Mouse (Mus musculus): ENCODE measurements around the gene Cdkn2c. TPM values are rescaled to one million over a fixed set of nuclear protein-coding genes. Genes with fewer than 3 reads are reported as not detected.
A peak's percentile ranks its signal among the peaks of the same experiment; 100 is the strongest.
"Not testable (repeated sequence)": the region's sequence is repeated elsewhere in the genome, so short reads cannot be mapped to it uniquely, and the experiment has no call there.

Gene Cdkn2c
- 1.1 and 1.9 TPM in 2 replicates for polyA plus RNA-seq (2011; ENCODE audit: insufficient read depth, insufficient read length, low read depth, missing spikeins)

DNA sequence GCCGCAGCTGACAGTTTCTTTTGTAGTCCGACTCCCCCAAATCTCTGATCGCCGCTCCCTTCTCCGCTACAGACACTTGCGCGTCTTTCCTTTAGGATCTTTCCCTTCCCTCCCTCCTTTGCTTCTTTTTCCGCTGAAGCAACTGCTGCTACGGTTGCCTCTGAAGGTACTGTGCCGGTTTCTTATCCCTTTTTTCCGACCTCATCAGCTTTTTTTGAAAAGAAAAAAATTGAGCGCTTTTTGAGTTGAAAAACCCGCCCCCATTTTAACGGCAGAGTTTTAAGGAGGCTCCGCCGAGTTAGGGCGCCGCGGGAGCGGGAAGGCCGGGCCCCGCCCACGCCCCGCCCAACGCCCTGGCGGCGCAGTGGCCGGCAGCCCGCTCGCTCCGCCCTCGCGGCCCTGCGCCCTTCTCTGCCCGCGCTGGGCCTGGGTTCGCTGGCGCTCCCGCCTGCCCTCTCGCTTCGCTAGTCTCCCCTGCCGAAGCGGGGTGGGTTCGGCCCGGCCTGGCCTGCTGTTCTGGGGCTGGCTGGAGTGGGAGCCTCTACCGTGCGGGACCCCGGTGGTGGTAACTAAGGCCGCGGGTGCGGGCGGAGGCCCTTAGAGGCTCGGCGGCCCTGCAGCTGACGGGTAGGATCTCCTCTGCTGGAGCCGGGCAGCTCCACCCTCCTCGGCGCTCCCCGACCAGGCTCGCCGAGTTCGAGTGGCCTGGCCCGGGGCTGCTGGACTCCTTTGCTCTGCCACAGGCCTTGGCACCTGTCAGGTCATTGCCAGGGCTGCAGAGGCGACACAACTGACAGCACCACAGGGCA is at the start of gene Cdkn2c:
TSS of gene Cdkn2c (minus strand) at position 729 of the 809 bp plus-strand sequence.
- Histone ChIP-seq H3K4me1 (ENCODE audit: control insufficient read depth, insufficient read depth, low read length) (no peaks in the 10 kb centered on the region), H3K4me3 (ENCODE audit: low read depth, low read length) (peak within 1 kb of the TSS; percentile 72), H3K36me3 (ENCODE audit: control insufficient read depth, insufficient read depth, low read length, poor library complexity, severe bottlenecking) (no peaks in the 10 kb centered on the region), H3K9me3 (replicated peaks; ENCODE audit: control insufficient read depth, insufficient read depth, low read length, poor library complexity, severe bottlenecking) (peaks cover 8% of the 10 kb centered on the region), H3K27ac (ENCODE audit: insufficient read depth, low read length) (no peak within 1 kb of the TSS), H3K27me3 (ENCODE audit: control insufficient read depth, insufficient read depth, low read length, poor library complexity, severe bottlenecking) (peaks cover 16% of the 10 kb centered on the region), H3K9ac (ENCODE audit: low read depth, poor library complexity, severe bottlenecking) (peak within 1 kb of the TSS; percentile 38)
- TF ChIP-seq EP300 (IDR thresholded peaks at IDR 0.05; ENCODE audit: insufficient read depth, low read depth, low read length), result no peak
- TF ChIP-seq POLR2A (IDR thresholded peaks at IDR 0.05; ENCODE audit: insufficient read depth, low read length), result no peak
- no peak for TF ChIP-seq CTCF (IDR thresholded peaks at IDR 0.05; ENCODE audit: low read depth, low read length)

GRCm38 (mm10) chr4:109705349-109705748 is 38.4 kb upstream of the Cdkn2c start:
- Histone ChIP-seq H3K9me3 (replicated peaks; ENCODE audit: control insufficient read depth, insufficient read depth, low read length, poor library complexity, severe bottlenecking) (no peaks in the 10 kb centered on the region), H3K9ac (ENCODE audit: low read depth, poor library complexity, severe bottlenecking) (no peak overlapping the region), H3K4me1 (ENCODE audit: control insufficient read depth, insufficient read depth, low read length) (no peaks in the 10 kb centered on the region), H3K36me3 (ENCODE audit: control insufficient read depth, insufficient read depth, low read length, poor library complexity, severe bottlenecking) (no peaks in the 10 kb centered on the region), H3K27ac (ENCODE audit: insufficient read depth, low read length) (no peak overlapping the region), H3K27me3 (ENCODE audit: control insufficient read depth, insufficient read depth, low read length, poor library complexity, severe bottlenecking) (no peaks in the 10 kb centered on the region), H3K4me3 (ENCODE audit: low read depth, low read length) (no peak overlapping the region)
- TF ChIP-seq POLR2A (IDR thresholded peaks at IDR 0.05; ENCODE audit: insufficient read depth, low read length) (no peak), EP300 (IDR thresholded peaks at IDR 0.05; ENCODE audit: insufficient read depth, low read depth, low read length) (no peak), CTCF (IDR thresholded peaks at IDR 0.05; ENCODE audit: low read depth, low read length) (no peak)

GRCm38 (mm10) chr4:109703568-109703967 is 36.6 kb upstream of the Cdkn2c start:
- H3K9me3 ChIP-seq (replicated peaks; ENCODE audit: control insufficient read depth, insufficient read depth, low read length, poor library complexity, severe bottlenecking), result no peaks in the 10 kb centered on the region
- no peaks in the 10 kb centered on the region for H3K27me3 ChIP-seq (ENCODE audit: control insufficient read depth, insufficient read depth, low read length, poor library complexity, severe bottlenecking)
- H3K9ac ChIP-seq (ENCODE audit: low read depth, poor library complexity, severe bottlenecking), result no peak overlapping the region
- no peak for TF ChIP-seq EP300 (IDR thresholded peaks at IDR 0.05; ENCODE audit: insufficient read depth, low read depth, low read length)
- no peak for TF ChIP-seq POLR2A (IDR thresholded peaks at IDR 0.05; ENCODE audit: insufficient read depth, low read length)
- no peak for TF ChIP-seq CTCF (IDR thresholded peaks at IDR 0.05; ENCODE audit: low read depth, low read length)
- H3K4me3 ChIP-seq (ENCODE audit: low read depth, low read length), result no peak overlapping the region
- H3K4me1 ChIP-seq (ENCODE audit: control insufficient read depth, insufficient read depth, low read length), result no peaks in the 10 kb centered on the region
- no peak overlapping the region for H3K27ac ChIP-seq (ENCODE audit: insufficient read depth, low read length)
- H3K36me3 ChIP-seq (ENCODE audit: control insufficient read depth, insufficient read depth, low read length, poor library complexity, severe bottlenecking), result no peaks in the 10 kb centered on the region

- not testable (repeated sequence) for H3K36me3 ChIP-seq (ENCODE audit: control insufficient read depth, insufficient read depth, low read length, poor library complexity, severe bottlenecking); H3K9ac ChIP-seq (ENCODE audit: low read depth, poor library complexity, severe bottlenecking); H3K4me3 ChIP-seq (ENCODE audit: low read depth, low read length); H3K4me1 ChIP-seq (ENCODE audit: control insufficient read depth, insufficient read depth, low read length); H3K27ac ChIP-seq (ENCODE audit: insufficient read depth, low read length); H3K9me3 ChIP-seq (replicated peaks; ENCODE audit: control insufficient read depth, insufficient read depth, low read length, poor library complexity, severe bottlenecking); H3K27me3 ChIP-seq (ENCODE audit: control insufficient read depth, insufficient read depth, low read length, poor library complexity, severe bottlenecking)
These were observed 33.7 kb upstream of the Cdkn2c start for GRCm38 (mm10) chr4:109700727-109701126.

DNA sequence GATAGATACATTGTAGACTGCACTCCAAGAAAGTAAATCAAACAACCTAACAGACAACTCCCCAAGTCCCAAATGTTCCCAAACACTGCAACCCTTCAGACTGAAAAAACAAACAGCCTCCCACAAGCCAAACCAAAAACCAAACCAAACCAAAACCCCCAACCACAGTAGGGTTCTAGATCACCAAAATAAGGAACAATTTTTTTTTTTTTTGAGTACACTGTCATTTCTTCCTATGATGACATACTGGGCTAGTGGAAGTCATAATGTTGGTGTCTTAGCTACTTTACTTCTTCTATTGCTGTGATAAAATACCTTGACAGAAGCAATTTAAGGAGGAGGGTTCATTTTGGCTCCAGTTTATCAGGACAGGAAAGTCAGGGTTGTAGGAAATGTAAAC is 25.7 kb upstream of the Cdkn2c start:
- Histone ChIP-seq H3K27ac (ENCODE audit: insufficient read depth, low read length) (no peak overlapping the region), H3K4me3 (ENCODE audit: low read depth, low read length) (no peak overlapping the region), H3K36me3 (ENCODE audit: control insufficient read depth, insufficient read depth, low read length, poor library complexity, severe bottlenecking) (no peaks in the 10 kb centered on the region; the same call in 1 of the 2 replicates), H3K9me3 (replicated peaks; ENCODE audit: control insufficient read depth, insufficient read depth, low read length, poor library complexity, severe bottlenecking) (peaks cover 18% of the 10 kb centered on the region), H3K9ac (ENCODE audit: low read depth, poor library complexity, severe bottlenecking) (no peak overlapping the region), H3K4me1 (ENCODE audit: control insufficient read depth, insufficient read depth, low read length) (no peaks in the 10 kb centered on the region), H3K27me3 (ENCODE audit: control insufficient read depth, insufficient read depth, low read length, poor library complexity, severe bottlenecking) (no peaks in the 10 kb centered on the region)
- TF ChIP-seq EP300 (IDR thresholded peaks at IDR 0.05; ENCODE audit: insufficient read depth, low read depth, low read length), result no peak
- TF ChIP-seq POLR2A (IDR thresholded peaks at IDR 0.05; ENCODE audit: insufficient read depth, low read length), result no peak
- TF ChIP-seq CTCF (IDR thresholded peaks at IDR 0.05; ENCODE audit: low read depth, low read length), result no peak

DNA sequence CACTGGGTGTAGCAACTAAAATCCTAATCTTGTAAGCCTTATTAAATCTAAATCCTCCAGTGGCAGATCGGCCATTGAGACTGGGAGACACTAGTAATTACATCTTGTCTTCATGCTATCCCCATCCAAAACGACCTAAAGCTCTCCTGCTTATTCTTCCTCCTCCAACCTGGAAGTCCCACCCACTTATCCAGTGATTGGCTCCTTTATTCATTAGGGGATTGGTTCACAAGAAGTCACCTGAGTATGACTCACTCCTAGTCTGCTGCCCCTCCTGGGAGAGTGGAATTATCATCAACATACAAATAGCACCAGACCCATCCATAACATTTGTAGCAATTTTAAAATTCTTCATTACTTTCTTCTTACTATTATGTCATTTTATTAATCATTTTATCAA is 16.6 kb upstream of the Cdkn2c start:
- no peak for TF ChIP-seq CTCF (IDR thresholded peaks at IDR 0.05; ENCODE audit: low read depth, low read length)
- no peak for TF ChIP-seq EP300 (IDR thresholded peaks at IDR 0.05; ENCODE audit: insufficient read depth, low read depth, low read length)
- TF ChIP-seq POLR2A (IDR thresholded peaks at IDR 0.05; ENCODE audit: insufficient read depth, low read length), result no peak
- no peaks in the 10 kb centered on the region; the same call in 1 of the 2 replicates for H3K36me3 ChIP-seq (ENCODE audit: control insufficient read depth, insufficient read depth, low read length, poor library complexity, severe bottlenecking)
- no peak overlapping the region for H3K27ac ChIP-seq (ENCODE audit: insufficient read depth, low read length)
- H3K27me3 ChIP-seq (ENCODE audit: control insufficient read depth, insufficient read depth, low read length, poor library complexity, severe bottlenecking), result no peaks in the 10 kb centered on the region; the same call in 1 of the 2 replicates
- H3K9ac ChIP-seq (ENCODE audit: low read depth, poor library complexity, severe bottlenecking), result no peak overlapping the region
- H3K4me3 ChIP-seq (ENCODE audit: low read depth, low read length), result no peak overlapping the region
- H3K9me3 ChIP-seq (replicated peaks; ENCODE audit: control insufficient read depth, insufficient read depth, low read length, poor library complexity, severe bottlenecking), result no peaks in the 10 kb centered on the region
- no peaks in the 10 kb centered on the region for H3K4me1 ChIP-seq (ENCODE audit: control insufficient read depth, insufficient read depth, low read length)
